Mouse (Mus musculus) G1E (cell line): Measurements from ENCODE around the gene Slc44a3. TPM values are rescaled to one million over a fixed set of nuclear protein-coding genes. Genes with fewer than 3 reads are reported as not detected.

Experiments used
- ATAC-seq: 2 replicates; pipeline ENCODE4 v1.8.0; 2016; ENCODE audit warnings: mild to moderate bottlenecking; ENCODE audit not compliant: insufficient number of reproducible peaks, poor library complexity, low FRiP score, severe bottlenecking; ENCODE audit errors: extremely low read depth
- DNase-seq: peaks from one replicate; pipeline ENCODE4 v3.0.0; 2012; ENCODE audit warnings: low spot score
- H3K27me3 ChIP-seq: 2 replicates; pipeline ENCODE4 v1.6.1; 2012; ENCODE audit warnings: mild to moderate bottlenecking, low read length, inconsistent platforms; ENCODE audit not compliant: insufficient read depth
- H3K36me3 ChIP-seq: replicated peaks from 2 replicates; pipeline ENCODE3; 2012; ENCODE audit warnings: mild to moderate bottlenecking, inconsistent platforms
- H3K4me1 ChIP-seq: 2 replicates; pipeline ENCODE4 v1.6.1; 2012; ENCODE audit warnings: low read depth, low read length, inconsistent platforms, mixed read lengths; ENCODE audit not compliant: insufficient read depth
- H3K4me3 ChIP-seq: 2 replicates; pipeline ENCODE4 v1.5.1; 2012; ENCODE audit warnings: low read depth, mild to moderate bottlenecking, inconsistent platforms, low read length, moderate library complexity, mixed read lengths
- H3K9me3 ChIP-seq: replicated peaks from 2 replicates; pipeline ENCODE4 v1.6.1; 2012; ENCODE audit warnings: inconsistent platforms
- CTCF ChIP-seq: IDR thresholded peaks from 2 replicates; pipeline ENCODE4 v1.5.1; 2012; ENCODE audit warnings: low read depth, low read length, inconsistent platforms, mixed read lengths
- GATA1 ChIP-seq: IDR thresholded peaks from 2 replicates; pipeline ENCODE4 v1.6.1; 2012; ENCODE audit warnings: borderline replicate concordance, low read length, inconsistent platforms, mixed read lengths
- GATA2 ChIP-seq: IDR thresholded peaks from 2 replicates; pipeline ENCODE4 v1.6.1; 2012; ENCODE audit warnings: low read depth, low read length, inconsistent platforms, borderline replicate concordance
- POLR2AphosphoS5 ChIP-seq: IDR thresholded peaks from 2 replicates; pipeline ENCODE4 v1.6.1; 2012; ENCODE audit warnings: low read depth, low read length, inconsistent platforms; ENCODE audit not compliant: insufficient replicate concordance
- TAL1 ChIP-seq: conservative IDR thresholded peaks from 2 replicates; pipeline ENCODE4 v1.6.1; 2012; ENCODE audit warnings: low read depth, low read length, inconsistent platforms, mixed read lengths
- polyA plus RNA-seq: library from polyadenylated mRNA; stranded (reverse); fragments of >175 nt; gene quantifications from 2 replicates; pipeline ENCODE4 v1.2.3, GENCODE M21; 2012
- total RNA-seq, 2 experiments: library from RNA; stranded (forward) in 1 of 2; stranded (reverse) in 1 of 2; fragments of 200-1000 nt in 1 of 2; fragments of >200 nt in 1 of 2; fragmentation: Nextera tagmentation in 1 of 2; gene quantifications; 2 replicates each; pipeline ENCODE4 v1.2.3; 2014 to 2017

Slc44a3 gene
- not detected in 2 replicates for total RNA-seq (2014; fragmentation: Nextera tagmentation)
- total RNA-seq (2017), result 0.06 and 0.33 TPM in 2 replicates
- not detected in 2 replicates for polyA plus RNA-seq

- no peak for DNase-seq
- no peaks in the 10 kb centered on the region for H3K36me3 ChIP-seq
- no peak for ATAC-seq
- TF ChIP-seq GATA1 (no peak), POLR2AphosphoS5 (no peak), CTCF (no peak), GATA2 (no peak), TAL1 (no peak)
- no peaks in the 10 kb centered on the region for H3K4me1 ChIP-seq
- no peak within 1 kb of the TSS for H3K4me3 ChIP-seq
- peaks cover under 1% of the 10 kb centered on the region; the same call in 1 of the 2 replicates for H3K27me3 ChIP-seq
- no peaks in the 10 kb centered on the region for H3K9me3 ChIP-seq
Observed at GRCm38 (mm10) chr3:121532176-121532575, at the start of gene Slc44a3. Gene Slc44a3, minus strand, starts transcription at chr3:121532404.

GRCm38 (mm10) chr3:121579880-121580549, 47.8 kb upstream of the Slc44a3 start:
- no peak for DNase-seq
- 0 out of 2 replicates have a peak, but pooled peaks cover 2% of the 10 kb centered on the region for H3K27me3 ChIP-seq
- H3K36me3 ChIP-seq, result no peaks in the 10 kb centered on the region
- no peaks in the 10 kb centered on the region for H3K9me3 ChIP-seq
- ATAC-seq, result no peak
- TF ChIP-seq CTCF, result no peak
- TF ChIP-seq GATA2, result no peak
- TF ChIP-seq TAL1, result no peak
- TF ChIP-seq GATA1, result no peak
- no peak for TF ChIP-seq POLR2AphosphoS5
- peaks cover 10% of the 10 kb centered on the region for H3K4me1 ChIP-seq
- no peak overlapping the region for H3K4me3 ChIP-seq

- ATAC-seq (no peak), DNase-seq (no peak)
- TF ChIP-seq POLR2AphosphoS5, result no peak
- TF ChIP-seq GATA1, result no peak
- TF ChIP-seq GATA2, result no peak
- TF ChIP-seq CTCF, result no peak
- no peak for TF ChIP-seq TAL1
- H3K9me3 ChIP-seq, result no peaks in the 10 kb centered on the region
- H3K27me3 ChIP-seq, result 0 out of 2 replicates have a peak, but pooled peaks cover 2% of the 10 kb centered on the region
- no peaks in the 10 kb centered on the region for H3K36me3 ChIP-seq
- H3K4me1 ChIP-seq, result peaks cover 10% of the 10 kb centered on the region
- H3K4me3 ChIP-seq, result no peak overlapping the region
Observed at GRCm38 (mm10) chr3:121579402-121579801, 47.2 kb upstream of the Slc44a3 start.

GRCm38 (mm10) chr3:121578706-121579105, 46.5 kb upstream of the Slc44a3 start:
- H3K4me1 ChIP-seq, result peaks cover 10% of the 10 kb centered on the region

GRCm38 (mm10) chr3:121577641-121578040, 45.4 kb upstream of the Slc44a3 start:
- no peak for DNase-seq
- Histone ChIP-seq H3K4me3 (no peak overlapping the region), H3K27me3 (0 out of 2 replicates have a peak, but pooled peaks cover 2% of the 10 kb centered on the region), H3K9me3 (no peaks in the 10 kb centered on the region), H3K36me3 (no peaks in the 10 kb centered on the region), H3K4me1 (peaks cover 10% of the 10 kb centered on the region)
- ATAC-seq, result no peak
- no peak for TF ChIP-seq GATA2
- no peak for TF ChIP-seq TAL1
- no peak for TF ChIP-seq POLR2AphosphoS5

More at GRCm38 (mm10) chr3:121578706-121579105, 46.5 kb upstream of the Slc44a3 start:
- ATAC-seq (no peak), DNase-seq (no peak)
- H3K27me3 ChIP-seq, result 0 out of 2 replicates have a peak, but pooled peaks cover 2% of the 10 kb centered on the region
- no peaks in the 10 kb centered on the region for H3K9me3 ChIP-seq
- no peak overlapping the region for H3K4me3 ChIP-seq
- no peaks in the 10 kb centered on the region for H3K36me3 ChIP-seq
- TF ChIP-seq CTCF (no peak), TAL1 (no peak), POLR2AphosphoS5 (no peak), GATA1 (no peak), GATA2 (no peak)

GRCm38 (mm10) chr3:121577032-121577591, 44.9 kb upstream of the Slc44a3 start:
- TF ChIP-seq TAL1, result no peak
- TF ChIP-seq GATA1, result no peak
- TF ChIP-seq CTCF, result no peak
- TF ChIP-seq GATA2, result no peak
- TF ChIP-seq POLR2AphosphoS5, result no peak
- Histone ChIP-seq H3K36me3 (no peaks in the 10 kb centered on the region), H3K27me3 (0 out of 2 replicates have a peak, but pooled peaks cover 2% of the 10 kb centered on the region), H3K9me3 (no peaks in the 10 kb centered on the region), H3K4me1 (peaks cover 10% of the 10 kb centered on the region), H3K4me3 (no peak overlapping the region; the same call in 1 of the 2 replicates)
- ATAC-seq (peak; percentile 87), DNase-seq (peak; percentile 8)
